Mouse (Mus musculus) layer of hippocampus, adult 9-10 months (tissue): ENCODE measurements around the gene Vps9d1.
"Not testable (repeated sequence)": the region's sequence is repeated elsewhere in the genome, so short reads cannot be mapped to it uniquely, and the experiment has no call there.

Experiments used
- DNase-seq: peaks from one replicate; pipeline ENCODE4 v3.0.0; 2022; ENCODE audit warnings: low spot score

Gene Vps9d1

DNA sequence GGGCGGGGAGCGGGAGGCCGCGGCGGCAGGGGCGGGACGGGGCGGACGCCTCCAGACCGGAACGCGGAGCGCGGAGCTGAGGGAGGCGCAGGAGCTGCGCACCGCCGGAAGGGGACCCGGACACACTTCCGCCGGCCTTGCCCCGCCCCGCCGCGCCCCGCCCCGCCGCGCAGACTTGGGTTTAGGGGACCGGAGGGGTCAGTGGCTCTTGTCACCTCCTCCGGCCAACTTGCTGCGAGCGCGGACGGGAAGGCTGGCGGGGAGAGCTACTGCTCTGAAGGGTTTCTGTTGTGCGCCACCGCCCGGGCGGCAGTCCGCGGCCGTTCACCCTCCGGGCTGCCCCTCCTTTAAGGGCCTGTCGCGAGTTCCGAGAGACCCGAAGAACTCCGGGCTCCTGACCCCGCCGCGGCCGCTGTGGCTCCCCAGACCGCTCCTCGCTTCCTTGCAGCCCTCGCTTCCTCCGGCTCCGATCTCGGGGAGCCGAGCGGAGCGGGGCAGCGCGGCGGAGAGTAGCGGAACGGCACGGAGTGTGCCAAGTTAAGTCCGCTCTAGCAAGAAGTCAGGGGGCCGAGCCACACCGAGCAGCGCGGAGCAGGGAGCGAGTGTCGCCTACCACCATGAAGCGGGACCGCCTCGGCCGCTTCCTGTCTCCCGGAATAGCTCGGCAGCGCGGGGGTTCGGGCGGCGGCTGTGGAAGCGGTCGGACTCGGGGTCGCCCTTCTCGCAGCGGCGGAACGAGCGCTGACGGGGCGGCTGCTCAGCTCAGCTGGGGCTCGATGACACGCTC is at the start of gene Vps9d1, which contains the start of gene Zfp276:
Gene Vps9d1, minus strand, starts transcription at position 250 of the 787 bp plus-strand sequence.
Gene Zfp276, plus strand, starts transcription at position 97 of the 787 bp plus-strand sequence.
- DNase-seq: no peak

DNA sequence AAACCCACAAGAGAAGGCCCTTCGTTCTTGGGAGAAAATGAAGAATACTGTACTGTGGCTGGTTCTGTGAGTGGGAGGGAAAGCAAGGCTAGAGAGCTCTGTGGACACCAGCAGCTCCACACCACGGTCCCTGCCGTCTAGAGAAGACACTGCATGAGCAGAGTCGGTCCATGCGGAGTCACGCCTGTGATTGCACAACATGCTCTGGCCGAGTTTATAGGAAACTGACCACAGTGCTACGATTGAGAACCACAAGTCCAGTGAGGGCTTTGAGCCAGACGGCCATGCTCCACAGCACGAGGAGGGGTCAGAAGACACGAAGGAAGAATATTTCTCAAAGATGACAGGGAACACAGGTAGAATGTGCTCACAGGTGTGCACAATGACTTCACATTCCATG is 44.2 kb upstream of the Vps9d1 start:
- DNase-seq: no peak

DNA sequence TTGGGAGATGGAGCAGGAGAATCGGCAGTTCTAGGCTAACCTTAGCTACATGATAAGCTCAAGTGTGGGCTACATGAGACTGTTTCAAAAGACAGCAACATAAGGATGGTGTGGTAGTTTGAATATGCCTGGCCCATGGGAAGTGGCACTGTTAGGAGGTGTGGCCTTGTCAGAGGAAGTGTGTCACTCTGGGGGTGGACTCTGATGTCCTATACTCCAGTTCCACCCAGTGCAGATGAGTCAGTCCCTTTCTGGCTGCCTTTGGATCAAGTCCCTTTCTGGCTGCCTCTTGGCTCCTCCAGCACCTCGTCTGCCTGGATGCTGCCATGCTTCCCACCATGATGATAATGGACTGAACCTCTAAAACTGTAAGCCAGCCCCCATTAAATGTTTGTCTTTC is 38.6 kb upstream of the Vps9d1 start:
- no peak for DNase-seq

DNA sequence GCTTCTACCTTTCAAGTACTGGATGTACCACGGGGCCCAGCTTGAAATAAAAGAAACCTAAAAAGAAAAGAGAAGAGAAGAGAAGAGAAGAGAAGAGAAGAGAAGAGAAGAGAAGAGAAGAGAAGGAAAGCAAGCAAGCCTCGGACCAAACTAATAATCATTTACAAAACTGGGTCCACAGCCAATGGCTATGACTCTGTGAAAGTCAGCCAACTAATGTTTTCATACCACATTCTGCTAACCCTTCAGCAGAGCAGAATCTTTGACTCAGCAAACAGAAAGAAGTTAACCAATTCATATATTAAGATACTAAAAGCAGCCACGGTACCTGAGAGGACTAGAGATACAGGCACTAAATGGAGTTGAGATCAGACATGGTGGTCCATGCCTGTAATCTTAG is 38.1 kb upstream of the Vps9d1 start:
- no peak for DNase-seq

DNA sequence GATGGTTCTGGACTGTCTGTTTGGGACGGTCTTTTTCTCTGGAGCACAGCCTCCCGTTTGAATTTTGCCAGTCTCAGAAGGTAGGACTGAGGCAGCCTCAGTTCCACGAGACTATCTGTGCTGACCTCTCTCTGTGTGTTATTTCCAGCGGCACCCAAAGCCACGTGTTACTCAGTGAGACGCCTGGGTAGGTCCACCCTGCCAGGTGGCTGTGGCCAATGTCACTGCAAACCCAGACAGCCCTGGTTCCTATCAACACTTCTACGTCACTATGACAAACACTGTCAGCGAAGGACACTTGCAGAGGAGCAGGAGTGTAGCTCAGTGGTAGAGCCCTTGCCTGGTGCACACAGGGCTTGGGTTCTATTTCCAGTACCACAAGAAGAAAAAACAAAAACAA is 37.6 kb upstream of the Vps9d1 start:
- no peak for DNase-seq

DNA sequence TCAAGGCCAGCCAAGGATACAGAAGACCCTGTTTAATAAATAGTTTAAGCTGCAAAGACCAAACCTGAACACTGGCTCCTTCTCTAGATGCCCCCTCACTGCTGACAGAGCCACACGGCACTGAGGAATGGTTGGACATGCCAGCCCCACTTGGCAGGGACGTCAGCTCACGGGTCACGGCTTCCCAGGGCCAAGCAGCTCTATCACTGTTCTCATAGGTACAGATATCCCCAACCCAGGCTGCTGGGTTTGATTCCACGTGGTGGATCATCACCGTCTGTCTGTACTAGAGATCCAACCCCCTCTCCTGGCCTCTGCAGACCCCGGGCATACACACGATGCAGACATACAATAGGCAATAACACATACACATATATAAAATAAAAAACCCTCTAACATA is 36.5 kb upstream of the Vps9d1 start:
- no peak for DNase-seq

DNA sequence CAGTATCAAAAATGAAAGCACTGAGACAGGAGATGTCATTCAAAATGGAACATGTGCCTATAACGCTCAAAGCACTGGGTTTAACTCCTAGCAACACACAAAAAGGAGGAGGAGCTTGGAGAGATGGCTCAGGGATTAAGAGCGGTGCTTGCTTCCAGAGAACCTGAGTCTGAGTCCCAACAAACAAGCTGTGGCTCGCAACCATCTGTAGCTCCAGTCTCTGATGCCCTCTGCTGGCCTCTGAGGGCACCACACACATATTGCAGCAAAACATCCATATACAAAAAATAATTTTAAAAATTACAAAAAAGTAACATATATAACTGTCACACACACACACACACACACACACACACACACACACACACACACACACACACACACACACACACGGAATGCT is 36.0 kb upstream of the Vps9d1 start:
- DNase-seq: peak; percentile 9

DNA sequence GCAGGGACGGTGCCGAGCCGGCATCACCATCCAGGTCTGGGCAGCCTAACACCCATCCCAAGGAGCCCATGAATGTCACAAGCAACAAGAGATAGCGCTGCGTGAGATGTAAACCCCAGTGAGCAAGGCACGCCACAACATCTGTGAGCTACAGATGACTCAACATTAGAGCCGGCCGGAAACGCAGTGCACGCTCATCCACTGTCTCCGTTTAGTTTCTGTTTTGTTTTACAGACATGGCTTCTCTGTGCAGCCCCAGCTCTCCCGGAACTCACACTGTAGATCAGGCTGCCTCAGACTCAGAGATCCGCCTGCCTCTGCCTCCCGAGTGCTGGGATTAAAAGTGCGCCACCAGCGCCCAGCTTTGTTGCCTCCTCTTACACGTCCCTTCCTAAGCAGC is 33.2 kb upstream of the Vps9d1 start:
- no peak for DNase-seq

DNA sequence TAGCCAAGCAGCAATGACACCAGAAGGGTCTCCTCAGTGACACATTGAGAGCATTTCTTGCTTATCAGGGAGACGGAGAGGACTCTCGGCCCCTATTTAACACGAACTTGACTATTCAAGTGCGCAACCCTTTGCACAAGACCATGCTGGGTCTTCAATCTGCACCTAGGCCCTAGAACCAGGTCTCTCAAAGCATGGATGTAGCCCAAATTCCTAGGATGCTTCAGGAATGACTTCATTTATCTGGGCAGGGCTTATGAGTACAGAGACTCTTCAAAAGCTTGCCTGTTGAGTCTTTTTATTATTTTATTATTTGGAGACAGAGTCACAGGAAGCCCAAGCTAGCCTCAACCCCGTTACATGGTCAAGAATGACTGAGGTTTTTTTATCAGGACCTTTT is 30.3 kb upstream of the Vps9d1 start:
- no peak for DNase-seq

DNA sequence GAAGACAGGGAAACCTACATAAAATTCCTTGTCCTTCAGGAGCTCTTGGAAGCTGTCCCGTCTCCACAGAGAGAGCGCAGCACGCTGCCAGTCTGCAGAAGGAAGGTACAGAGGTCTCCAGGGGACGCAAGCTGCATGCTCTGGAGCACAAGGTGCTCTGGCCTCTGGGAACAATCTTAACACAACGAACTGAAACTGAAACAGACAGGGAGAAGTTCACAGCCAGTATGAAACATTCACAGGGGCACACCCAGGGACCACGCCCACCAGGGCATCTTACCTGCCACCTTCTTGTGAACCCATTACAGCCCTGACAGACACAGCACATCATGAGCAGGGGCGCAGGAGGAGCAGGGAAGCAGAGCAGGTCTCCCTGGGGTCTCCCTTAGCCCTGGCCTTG is 29.8 kb upstream of the Vps9d1 start:
- no peak for DNase-seq

DNA sequence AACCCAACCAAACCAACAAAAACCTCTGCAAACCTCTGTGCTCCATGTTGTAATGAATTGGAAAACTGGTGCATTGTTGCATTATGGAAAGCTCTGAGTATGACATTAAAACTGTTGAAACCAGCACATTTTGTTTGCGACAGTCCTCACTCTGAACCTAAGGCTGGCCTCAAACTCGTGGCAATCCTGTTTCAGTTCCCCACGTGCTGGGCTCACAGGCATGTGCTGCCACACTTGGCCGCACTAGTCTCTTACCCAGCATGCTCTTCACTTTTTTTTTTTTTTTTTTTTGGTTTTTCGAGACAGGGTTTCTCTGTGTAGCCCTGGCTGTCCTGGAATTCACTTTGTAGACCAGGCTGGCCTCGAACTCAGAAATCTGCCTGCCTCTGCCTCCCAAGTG is 28.8 kb upstream of the Vps9d1 start:
- not testable (repeated sequence) for DNase-seq

DNA sequence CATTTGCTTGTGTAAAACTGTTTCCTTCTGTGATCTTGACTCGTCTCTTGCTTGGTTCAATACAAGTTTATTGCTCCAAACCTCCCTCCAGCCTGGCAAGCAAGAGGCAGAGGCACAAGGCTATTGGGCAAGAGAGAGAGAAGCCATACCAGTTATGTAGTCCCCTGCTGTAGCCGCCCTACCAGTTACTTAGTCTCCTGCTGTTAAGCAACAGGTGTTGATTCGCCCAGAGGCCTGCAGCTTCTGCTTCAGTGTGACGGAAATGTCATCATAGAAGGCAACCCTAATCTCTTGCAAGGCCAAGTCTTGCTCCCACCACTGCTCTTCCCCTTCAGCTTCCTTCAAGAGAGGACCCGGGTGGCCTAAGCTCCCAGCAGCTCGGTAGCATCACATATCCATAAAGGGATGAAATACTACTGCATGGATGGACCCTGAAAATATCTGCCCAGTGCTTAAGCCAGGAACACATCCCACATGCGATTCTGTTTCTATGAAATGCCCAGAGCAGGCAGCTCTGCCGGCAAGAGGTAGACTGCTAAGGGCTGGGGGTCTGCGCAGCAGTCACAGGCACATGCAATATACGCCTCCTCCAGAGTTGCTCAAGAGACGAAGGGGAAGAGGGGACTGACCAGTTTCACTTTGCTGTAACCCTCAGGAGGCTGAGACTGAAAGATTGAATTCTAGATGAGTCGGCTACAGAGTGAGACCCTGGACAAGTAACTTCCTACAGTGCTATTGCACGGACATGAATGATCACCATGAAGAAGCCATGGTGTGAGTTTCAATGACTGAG is 26.4 kb upstream of the Vps9d1 start:
- no peak for DNase-seq

DNA sequence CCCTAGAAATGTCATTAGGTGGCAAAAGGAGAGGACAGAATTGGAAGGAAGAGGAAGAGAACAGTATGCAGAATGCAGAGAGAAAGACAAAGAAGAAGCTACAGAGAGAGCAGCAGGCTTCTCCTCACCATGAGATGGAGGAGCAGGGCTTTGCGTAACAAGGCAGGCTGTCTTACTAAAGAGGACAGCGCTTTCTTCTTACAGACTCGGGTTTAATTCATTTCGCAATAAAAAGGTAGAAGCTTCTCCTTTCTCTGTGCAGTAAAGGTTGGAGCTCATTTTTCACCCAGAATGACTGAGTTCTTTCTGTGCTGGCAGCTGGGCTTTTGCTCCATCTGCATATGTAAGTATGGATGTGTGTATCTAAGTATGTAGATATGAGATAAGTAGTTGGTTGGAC is 25.7 kb upstream of the Vps9d1 start:
- DNase-seq: no peak

DNA sequence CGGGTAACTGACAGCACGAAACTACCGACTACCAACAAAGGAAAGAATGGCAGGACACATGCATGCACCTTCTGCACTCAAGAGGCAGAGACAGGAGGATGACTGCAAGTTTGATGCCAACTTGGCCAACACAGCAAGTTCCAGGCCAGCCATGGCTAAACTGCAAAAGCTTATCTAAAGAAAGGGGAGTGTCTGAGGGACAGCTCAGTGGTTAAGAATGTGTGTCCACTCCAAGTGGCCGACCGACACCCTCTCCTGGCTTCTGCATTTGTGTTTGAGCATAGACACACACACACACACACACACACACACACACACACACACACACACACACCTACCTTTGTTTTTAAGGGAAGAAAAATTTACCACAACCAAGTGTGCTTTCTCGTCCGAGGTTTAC is 24.3 kb upstream of the Vps9d1 start:
- DNase-seq: no peak

DNA sequence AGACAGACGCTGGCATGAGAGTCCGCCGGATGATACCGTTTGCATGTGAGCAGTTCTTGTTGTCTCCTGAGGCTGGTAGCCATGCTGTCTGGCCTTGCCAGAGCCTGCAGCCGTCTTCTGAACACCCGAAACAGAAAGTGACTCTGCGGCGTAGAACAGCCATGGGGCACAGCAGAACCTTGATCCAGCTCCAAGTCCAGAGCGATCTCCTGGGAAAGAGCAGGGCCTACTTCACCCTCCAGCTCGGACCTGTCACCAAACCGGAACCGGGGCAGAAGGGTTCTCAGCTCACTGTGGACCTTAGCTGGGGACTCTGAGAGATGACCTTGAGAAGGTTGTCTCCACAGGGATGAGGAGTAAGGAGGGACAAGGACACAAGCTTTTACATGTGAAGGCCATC is 20.9 kb upstream of the Vps9d1 start:
- no peak for DNase-seq

DNA sequence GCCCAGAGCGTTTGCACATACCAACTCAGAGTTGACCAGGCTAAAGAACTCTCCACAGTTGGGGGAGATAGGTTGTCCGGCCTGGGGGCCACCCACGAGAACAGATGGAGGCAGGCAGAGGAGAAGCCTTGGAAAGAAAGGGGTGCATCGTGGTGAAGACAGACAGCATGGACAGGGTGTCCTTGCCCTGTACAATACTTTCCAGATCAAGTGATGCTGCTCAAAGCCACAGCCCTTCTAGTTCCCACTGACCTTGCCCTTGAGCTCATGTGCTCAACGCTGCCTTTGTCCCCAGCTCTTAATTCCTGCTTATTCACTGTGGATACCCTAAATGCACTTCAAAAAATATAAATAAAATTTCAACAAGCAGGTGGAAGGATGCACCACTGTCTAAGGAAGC is 20.3 kb upstream of the Vps9d1 start:
- DNase-seq: no peak

DNA sequence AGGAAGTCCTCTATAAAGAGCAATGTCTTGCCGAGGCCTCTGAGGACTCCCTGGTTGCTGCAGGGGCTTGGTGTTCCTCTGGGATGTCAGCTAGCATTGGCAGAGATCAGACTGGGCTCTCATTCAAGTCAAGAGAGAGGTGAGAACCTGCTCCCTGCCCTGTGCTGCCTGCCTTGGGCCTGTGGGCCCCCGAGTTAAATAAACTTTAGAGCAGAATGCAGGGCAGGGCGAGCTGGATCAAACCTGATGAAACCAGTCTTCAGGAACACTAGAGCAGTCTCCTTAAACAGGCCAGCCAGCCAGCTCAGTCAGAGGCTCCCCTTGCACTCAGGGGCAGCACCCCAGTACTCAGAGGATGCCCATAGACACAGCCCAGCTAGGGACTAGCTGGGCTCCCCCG is 17.8 kb upstream of the Vps9d1 start:
- DNase-seq: no peak

DNA sequence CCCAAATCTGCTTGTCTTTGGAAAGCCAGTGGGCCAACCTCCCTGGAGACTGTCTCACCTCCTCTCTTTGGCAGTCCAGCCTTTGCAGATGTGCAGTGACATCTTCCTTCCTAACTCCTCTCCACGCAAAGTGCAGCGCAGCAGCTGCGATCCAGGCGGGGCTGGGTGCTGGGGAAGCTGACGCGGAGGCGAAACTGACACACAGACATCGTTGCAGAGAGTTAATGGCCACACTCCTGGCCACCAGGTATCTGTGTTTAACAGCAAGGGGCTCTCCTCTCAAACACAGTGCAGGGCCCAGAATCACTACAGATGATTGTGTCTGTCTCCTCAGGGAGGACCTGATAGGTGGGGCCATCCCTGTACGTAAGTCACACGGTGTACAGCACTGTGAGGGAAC is 17.0 kb upstream of the Vps9d1 start:
- no peak for DNase-seq

DNA sequence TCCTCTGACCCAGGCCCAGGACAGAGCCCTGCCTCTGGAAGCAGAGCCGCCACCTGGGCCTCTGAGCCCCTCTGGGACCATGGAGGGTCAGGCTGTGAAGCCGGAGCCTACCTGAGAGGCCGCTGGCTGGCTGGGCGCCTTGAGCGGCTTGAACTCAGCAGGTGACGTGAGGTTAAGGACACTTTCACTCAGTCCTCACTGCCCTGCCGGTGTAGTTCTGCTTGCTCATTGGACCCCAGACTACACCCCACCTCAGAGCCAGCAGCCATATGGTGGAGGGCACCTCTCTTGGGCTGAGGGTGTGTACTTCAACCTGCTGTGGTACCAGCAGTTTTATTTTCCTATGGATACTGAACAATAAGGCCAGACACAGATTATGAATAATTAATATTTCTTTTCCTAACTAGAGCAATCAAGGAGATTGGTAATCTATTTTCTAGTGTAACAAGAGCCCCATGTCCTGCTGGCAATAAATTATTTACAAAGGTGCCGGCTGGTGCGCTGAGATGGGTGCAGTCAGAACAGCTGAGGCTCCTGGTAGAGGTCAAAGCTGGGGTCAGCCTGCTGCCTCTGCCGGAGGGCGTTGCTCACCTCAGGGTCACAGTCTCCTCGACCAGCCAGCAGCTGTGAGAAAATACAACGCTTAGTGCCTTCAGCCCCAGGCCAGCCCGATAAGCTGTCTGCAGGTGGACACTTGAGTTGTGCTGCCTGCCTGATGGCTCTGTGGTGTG is 13.9 kb upstream of the Vps9d1 start:
- DNase-seq: no peak

DNA sequence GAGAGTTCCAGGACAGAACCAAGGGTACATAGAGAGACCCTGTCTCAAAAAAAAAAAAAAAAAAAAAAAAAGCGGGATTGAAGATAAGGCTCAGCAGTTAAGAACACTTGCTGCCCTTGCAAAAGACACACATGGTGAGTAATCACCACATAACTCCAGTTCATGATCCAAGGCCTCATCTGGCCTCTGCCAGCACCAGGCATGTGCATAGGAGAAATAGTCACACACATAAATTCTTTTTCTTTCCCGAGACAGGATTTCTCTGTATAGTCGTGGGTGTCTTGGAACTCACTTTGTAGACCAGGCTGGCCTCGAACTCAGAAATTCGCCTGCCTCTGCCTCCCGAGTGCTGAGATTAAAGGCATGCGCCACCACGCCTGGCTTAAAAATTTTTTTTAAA is 3.4 kb upstream of the Vps9d1 start:
- not testable (repeated sequence) for DNase-seq

DNA sequence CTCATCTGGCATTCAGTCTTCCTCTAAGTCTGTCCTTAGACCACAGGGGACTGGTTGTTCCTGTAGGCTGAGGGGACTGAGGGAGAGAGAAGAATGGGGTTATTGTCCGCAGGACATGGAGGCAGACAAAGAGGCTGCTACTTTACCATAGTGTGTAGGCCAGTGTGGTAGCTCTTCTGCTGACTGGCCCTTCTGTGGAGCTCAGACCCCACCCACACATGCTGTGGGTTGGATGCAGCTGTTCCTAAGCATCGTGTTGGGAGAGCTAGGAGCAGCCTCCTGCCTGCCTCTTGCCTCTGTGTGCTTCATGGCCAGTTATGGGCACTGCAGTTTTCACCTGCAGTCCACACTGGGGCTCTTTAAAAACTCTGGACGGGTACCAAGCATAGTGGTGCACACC is 3.0 kb upstream of the Vps9d1 start:
- no peak for DNase-seq

DNA sequence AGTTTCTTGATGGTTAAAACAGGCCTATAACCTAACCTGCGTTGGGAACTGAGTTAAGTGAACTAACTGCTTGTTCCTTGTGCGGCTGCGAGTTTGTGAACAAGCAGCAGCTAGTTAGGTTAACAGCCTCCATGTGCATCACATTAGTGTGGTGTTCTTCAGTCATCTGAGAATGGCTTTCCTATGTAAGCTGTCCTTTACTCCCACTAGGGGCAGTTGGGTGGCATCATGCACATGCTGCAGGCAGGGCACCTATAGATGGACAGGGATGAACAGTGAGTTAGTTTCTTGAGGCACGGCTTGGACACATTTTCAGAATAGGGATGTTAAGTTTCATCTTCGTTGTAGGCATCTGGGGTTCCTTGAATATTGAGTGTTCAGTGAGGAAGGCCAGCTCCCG is 1.0 kb upstream of the Vps9d1 start:
- no peak for DNase-seq
